8 mouse cellular contexts compared by ENCODE assay signal in genomic region chrX:20798141-20798796, GRCm38 (mm10). TPM values are rescaled to one million over a fixed set of nuclear protein-coding genes. Genes with fewer than 3 reads are reported as not detected.
DNase-seq lines count a peak whose midpoint lies in the region; ATAC-seq lines count a peak whose summit lies in the region.

No protein-coding gene starts in this region.

- ATAC-seq in inflammation-experienced regulatory T-cells, adult 6 months = peak; percentile 93

- DNase-seq in adrenal gland, adult 2 months = peak; percentile 85
- peak; percentile 88 for DNase-seq in embryo, embryonic 11 days
- peak; percentile 19 to 32 for DNase-seq in gastrocnemius, postnatal 36 days
- peak; percentile 58 to 84 for DNase-seq in left cerebral cortex, adult 8-10 months (ENCODE audit: low spot score in 2 of 2)
- DNase-seq in lung, postnatal 4 days = peak; percentile 77 to 86
- peak; percentile 85 for DNase-seq in right cerebral cortex, adult 18-20 months
- DNase-seq in thymus, postnatal 4 days = peak; percentile 77

- intact Hi-C loops in gastrocnemius, postnatal 36 days (cut with DNase I) = no loop called here

RNA-seq across cellular contexts. Expression of gene Araf, which starts 0.7 kb away (rescaled TPM):
- 100 to 1,000 TPM; 120 to 133 TPM for total RNA-seq in adrenal gland, adult 2 months (2021)
- 229 and 248 TPM in 2 replicates for polyA plus RNA-seq in adrenal gland, adult 2 months (2012; rRNA removed)
- total RNA-seq in gastrocnemius, postnatal 36 days (2021) = 10 to 100 TPM; 73.3 to 90.0 TPM
- polyA plus RNA-seq in inflammation-experienced regulatory T-cells, adult 6 months (2017; shearing (Covaris generic)) = 100 to 1,000 TPM in 2 of 3 experiments, 10 to 100 TPM in 1; 99.1 to 180 (median 137) TPM
- total RNA-seq in left cerebral cortex, adult 8-10 months (2022) = 100 to 1,000 TPM; 178 to 196 (median 190) TPM

Comparison
In these comparisons a context has a peak if more than half of its experiments do, and no peak if none do; other contexts are left out.
1. Peak in every context shown above with its lines: DNase-seq and ATAC-seq.
2. DNase-seq: peak in every context shown above with its lines; median percentile 88 in embryo, embryonic 11 days; 85 in adrenal gland, adult 2 months; 85 in right cerebral cortex, adult 18-20 months; 82 in lung, postnatal 4 days; 77 in thymus, postnatal 4 days; 71 in left cerebral cortex, adult 8-10 months; 26 in gastrocnemius, postnatal 36 days.